Mouse (Mus musculus) left cerebral cortex, postnatal 25 days (tissue): ENCODE measurements around the gene Gm11555. TPM values are rescaled to one million over a fixed set of nuclear protein-coding genes. Genes with fewer than 3 reads are reported as not detected.
A peak's percentile ranks its signal among the peaks of the same experiment; 100 is the strongest.
"Not testable (repeated sequence)": the region's sequence is repeated elsewhere in the genome, so short reads cannot be mapped to it uniquely, and the experiment has no call there.

Experiments
- DNase-seq, 2 experiments: peaks; one replicate each; pipeline ENCODE4 v3.0.0; 2022; ENCODE audit warnings: low spot score in 2 of 2, mixed read lengths in 1 of 2
- intact Hi-C: fragments of 180-260 bp; cut with DNase I; formaldehyde crosslinking; loops from one replicate; pipeline ENCODE4 v1.15.1; 2025
- total RNA-seq, 2 experiments: library from RNA; stranded (reverse); gene quantifications; 2 replicates each; pipeline ENCODE4 v1.2.3; 2021

Gm11555 gene
- total RNA-seq, 2 experiments from 2014 or later, result not detected

DNA sequence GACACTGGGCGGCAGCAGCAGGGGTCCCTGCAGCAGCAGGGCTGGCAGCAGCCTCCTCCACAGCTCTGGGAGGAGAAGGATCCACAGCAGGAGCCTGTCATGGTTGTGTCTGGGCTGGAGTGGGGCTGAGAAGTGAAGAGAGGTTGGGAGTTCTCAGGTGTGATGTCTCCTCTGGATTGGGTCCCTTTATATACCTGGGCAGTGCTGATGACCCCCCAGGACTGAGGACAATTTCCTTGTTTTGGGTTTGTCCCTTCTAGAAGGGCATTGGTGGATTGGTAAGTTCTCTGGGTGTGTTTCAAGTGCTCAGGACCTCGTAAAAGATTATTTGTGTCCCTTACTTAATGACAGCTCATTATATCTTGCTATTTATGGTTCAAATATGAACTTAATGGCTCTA is 39.9 kb downstream of the Gm11555 start, which contains the start of gene Gm11937:
Gene Gm11937, minus strand, starts transcription at position 101 of the 400 bp plus-strand sequence.
- intact Hi-C loops, DNase-seq: not testable (repeated sequence)

DNA sequence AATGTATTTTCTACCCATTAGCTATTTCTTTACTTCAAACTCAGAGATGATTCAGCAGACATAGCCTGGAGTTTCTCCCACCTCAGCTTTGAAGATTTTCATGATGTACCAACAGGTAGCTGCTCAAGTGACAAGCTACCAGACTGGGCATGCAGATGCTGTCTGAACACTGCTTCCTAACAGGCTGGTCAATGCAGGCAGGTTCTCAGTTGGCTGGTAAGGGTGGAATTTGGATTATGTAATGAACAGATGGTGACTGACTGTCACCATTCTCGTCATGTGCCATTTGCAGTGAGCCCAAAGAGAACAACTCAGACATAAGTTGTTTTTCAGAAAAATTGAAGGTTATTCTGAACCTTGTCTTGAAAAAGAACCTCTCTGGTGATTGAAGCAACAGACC is 40.9 kb downstream of the Gm11555 start:
- DNase-seq, result peak; percentile 59 to 85
- intact Hi-C loops, result no loop called here

DNA sequence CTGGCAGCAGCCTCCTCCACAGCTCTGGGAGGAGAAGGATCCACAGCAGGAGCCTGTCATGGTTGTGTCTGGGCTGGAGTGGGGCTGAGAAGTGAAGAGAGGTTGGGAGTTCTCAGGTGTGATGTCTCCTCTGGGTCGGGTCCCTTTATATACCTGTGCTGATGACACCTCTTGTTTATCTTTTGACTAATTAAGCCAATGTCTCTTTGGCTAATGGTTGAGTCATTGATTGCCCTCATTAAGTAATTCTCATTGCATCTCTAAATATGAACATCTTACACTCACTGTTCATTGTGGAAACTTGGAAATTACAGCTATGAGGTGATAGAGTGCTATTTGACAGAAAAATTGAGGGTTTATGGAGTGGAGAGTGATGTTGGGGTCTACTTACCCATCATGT is 46.8 kb downstream of the Gm11555 start, which contains the start of gene Gm11938:
Gene Gm11938, minus strand, starts transcription at position 101 of the 400 bp plus-strand sequence.
- intact Hi-C loops, DNase-seq: not testable (repeated sequence)

Other genes starting within 250 kb of the Gm11555 start
- 10 to 100 TPM; 10.3 TPM for gene Krt12, start 228.0 kb downstream of the Gm11555 start, total RNA-seq
- not detected for gene Krt20, start 212.1 kb downstream of the Gm11555 start, total RNA-seq
- not detected for gene Krt23, start 157.1 kb downstream of the Gm11555 start, total RNA-seq
- not detected for gene Krt39, start 128.9 kb downstream of the Gm11555 start, total RNA-seq
- not detected for gene Krt40, start 107.1 kb downstream of the Gm11555 start, total RNA-seq
- gene Krtap3-3, start 99.4 kb downstream of the Gm11555 start, total RNA-seq, result not detected
- gene Krtap3-2, start 93.4 kb downstream of the Gm11555 start, total RNA-seq, result not detected
- not detected for gene Gm11939, start 90.8 kb downstream of the Gm11555 start, total RNA-seq
- gene Krtap3-1, start 83.6 kb downstream of the Gm11555 start, total RNA-seq, result not detected
- not detected for gene Krtap1-5, start 69.2 kb downstream of the Gm11555 start, total RNA-seq
- gene Krtap1-4, start 66.6 kb downstream of the Gm11555 start, total RNA-seq, result not detected
- gene Krtap1-3, start 58.9 kb downstream of the Gm11555 start, total RNA-seq, result not detected
- gene Krtap9-3, start 52.1 kb downstream of the Gm11555 start, total RNA-seq, result not detected
- gene Gm11938, start 46.9 kb downstream of the Gm11555 start, total RNA-seq, result not detected
- gene Gm11937, start 40.0 kb downstream of the Gm11555 start, total RNA-seq, result not detected
- not detected for gene Krtap2-4, start 35.4 kb downstream of the Gm11555 start, total RNA-seq
- gene Gm11562, start 29.8 kb downstream of the Gm11555 start, total RNA-seq, result not detected
- not detected for gene Krtap4-1, start 22.0 kb downstream of the Gm11555 start, total RNA-seq
- gene Krtap4-2, start 15.2 kb downstream of the Gm11555 start, total RNA-seq, result not detected
- gene Krtap4-7, start 6.1 kb downstream of the Gm11555 start, total RNA-seq, result not detected
- gene Gm11563, start 8.7 kb upstream of the Gm11555 start, total RNA-seq, result not detected
- not detected for gene Krtap4-6, start 15.7 kb upstream of the Gm11555 start, total RNA-seq
- gene Gm14190, start 40.5 kb upstream of the Gm11555 start, total RNA-seq, result not detected
- gene Gm14180, start 84.1 kb upstream of the Gm11555 start, total RNA-seq, result not detected
- not detected for gene Gm11595, start 122.7 kb upstream of the Gm11555 start, total RNA-seq
- not detected for gene Krtap4-8, start 130.5 kb upstream of the Gm11555 start, total RNA-seq
- not detected for gene Krtap4-9, start 135.0 kb upstream of the Gm11555 start, total RNA-seq
- not detected for gene Gm11596, start 143.2 kb upstream of the Gm11555 start, total RNA-seq
- gene Gm11569, start 148.7 kb upstream of the Gm11555 start, total RNA-seq, result not detected
- not detected for gene Gm11554, start 154.2 kb upstream of the Gm11555 start, total RNA-seq
- not detected for gene Krtap4-13, start 159.7 kb upstream of the Gm11555 start, total RNA-seq
- gene Gm11564, start 165.4 kb upstream of the Gm11555 start, total RNA-seq, result not detected
- not detected for gene 2300003K06Rik, start 187.8 kb upstream of the Gm11555 start, total RNA-seq
- gene Krtap4-16, start 201.4 kb upstream of the Gm11555 start, total RNA-seq, result not detected
- not detected for gene Gm11568, start 207.7 kb upstream of the Gm11555 start, total RNA-seq
- gene Gm11559, start 214.2 kb upstream of the Gm11555 start, total RNA-seq, result not detected
- gene Krtap9-1, start 223.2 kb upstream of the Gm11555 start, total RNA-seq, result not detected
- not detected for gene Gm11567, start 229.0 kb upstream of the Gm11555 start, total RNA-seq